Mouse (Mus musculus) midbrain, embryonic 10.5 days (tissue): ENCODE results near the gene AA467197. TPM values are rescaled to one million over a fixed set of nuclear protein-coding genes. Genes with fewer than 3 reads are reported as not detected.

Experiments
- DNase-seq: peaks from one replicate; pipeline ENCODE4 v3.0.0-alpha.2; 2017; ENCODE audit warnings: low spot score
- H3K27ac ChIP-seq: fragments of 300-500 bp; sonication (generic); replicated peaks from 2 replicates; pipeline ENCODE4 v1.5.1; 2016; ENCODE audit warnings: mild to moderate bottlenecking
- H3K27me3 ChIP-seq: fragments of 300-500 bp; sonication (generic); 2 replicates; pipeline ENCODE4 v1.6.1; 2016; ENCODE audit warnings: low read depth, mild to moderate bottlenecking; ENCODE audit not compliant: poor library complexity, severe bottlenecking
- H3K36me3 ChIP-seq: fragments of 300-500 bp; sonication (generic); 2 replicates; pipeline ENCODE4 v1.6.1; 2016; ENCODE audit warnings: mild to moderate bottlenecking, moderate library complexity
- H3K4me1 ChIP-seq: fragments of 300-500 bp; sonication (generic); 2 replicates; pipeline ENCODE4 v1.6.1; 2016
- H3K4me3 ChIP-seq: fragments of 300-500 bp; sonication (generic); 2 replicates; pipeline ENCODE4 v1.5.1; 2016; ENCODE audit warnings: mild to moderate bottlenecking, moderate library complexity
- H3K9me3 ChIP-seq: fragments of 300-500 bp; sonication (generic); replicated peaks from 2 replicates; pipeline ENCODE4 v1.6.1; 2016; ENCODE audit warnings: mild to moderate bottlenecking
- WGBS: fragments of 180-500 bp; shearing (Covaris S2); methylation state at CpG from one replicate; pipeline ENCODE4 v1.1.7; 2016; 5-methylcytosine and 5-hydroxymethylcytosine counted together
- polyA plus RNA-seq: library from polyadenylated mRNA; unstranded; fragments of >200 nt; fragmentation: Nextera tagmentation; extraction: Ambion mirVana; gene quantifications from 2 replicates; pipeline ENCODE4 v1.2.1, GENCODE M21; 2016

The AA467197 gene
- 0.35 and 0.41 TPM in 2 replicates for polyA plus RNA-seq

DNA sequence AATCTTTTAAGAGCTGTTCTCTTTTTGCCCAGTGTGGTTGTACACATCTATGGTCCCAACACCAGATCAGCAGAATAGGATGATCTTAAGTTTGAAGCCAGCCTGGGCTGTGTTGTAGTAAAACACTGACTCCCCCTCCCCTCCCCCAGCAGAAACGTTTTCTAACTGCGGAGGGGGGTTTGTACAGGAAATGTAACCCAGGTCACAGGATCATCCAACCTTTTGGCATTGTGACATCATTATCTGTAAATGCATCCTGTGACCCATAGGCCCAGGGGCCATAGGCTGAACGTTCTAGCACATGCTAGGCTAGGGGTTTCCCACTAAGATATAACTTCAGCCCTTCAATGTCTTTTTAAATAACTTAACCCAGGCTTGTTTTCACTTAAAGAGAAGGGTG is at the start of gene AA467197:
TSS of gene AA467197 (plus strand) at position 301 of the 400 bp plus-strand sequence.
- no peak for DNase-seq
- no peak within 1 kb of the TSS for H3K27ac ChIP-seq
- H3K36me3 ChIP-seq = peaks cover 27% of the 10 kb centered on the region
- no peaks in the 10 kb centered on the region for H3K9me3 ChIP-seq
- peaks cover 8% of the 10 kb centered on the region for H3K4me1 ChIP-seq
- peaks cover 32% of the 10 kb centered on the region for H3K27me3 ChIP-seq
- 74% methylated on average over 3 of the region's 3 CpGs for WGBS
- H3K4me3 ChIP-seq = peak within 1 kb of the TSS; percentile 58

- no peak for DNase-seq
- 0 out of 2 replicates have a peak, but pooled peaks cover 5% of the 10 kb centered on the region for H3K4me1 ChIP-seq
- no peaks in the 10 kb centered on the region for H3K27me3 ChIP-seq
- no peak overlapping the region for H3K4me3 ChIP-seq
- no peaks in the 10 kb centered on the region for H3K36me3 ChIP-seq
- H3K9me3 ChIP-seq = no peaks in the 10 kb centered on the region
- no peak overlapping the region for H3K27ac ChIP-seq
- WGBS = 87% methylated on average over 8 of the region's 8 CpGs
Measured at GRCm38 (mm10) chr2:122587861-122588519, 48.8 kb upstream of the AA467197 start.

DNA sequence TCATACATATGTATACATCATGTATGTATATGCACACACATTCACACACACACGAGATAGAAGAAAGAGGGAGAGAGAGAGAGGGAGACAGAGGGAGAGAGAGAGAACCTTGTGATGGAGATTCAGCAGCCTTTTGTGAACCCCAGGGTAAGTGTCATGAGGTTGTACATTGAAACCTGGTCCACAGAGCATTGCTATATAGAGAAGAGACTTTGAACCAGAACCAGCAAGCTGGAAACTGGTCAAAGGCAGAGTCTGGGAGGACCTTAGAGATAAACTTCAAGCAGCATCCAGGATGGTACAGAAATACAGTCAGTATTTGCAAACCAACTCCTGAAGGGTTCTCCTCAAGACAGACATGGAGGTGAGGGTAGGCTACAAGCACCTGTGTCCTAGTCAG is 46.4 kb upstream of the AA467197 start:
- Histone ChIP-seq H3K9me3 (no peaks in the 10 kb centered on the region), H3K27me3 (no peaks in the 10 kb centered on the region), H3K4me3 (no peak overlapping the region), H3K27ac (no peak overlapping the region), H3K36me3 (no peaks in the 10 kb centered on the region), H3K4me1 (0 out of 2 replicates have a peak, but pooled peaks cover 5% of the 10 kb centered on the region)
- DNase-seq = no peak
- WGBS = 82% methylated on average over 1 of the region's 1 CpGs

- no peak overlapping the region for H3K4me3 ChIP-seq
- 0 out of 2 replicates have a peak, but pooled peaks cover 5% of the 10 kb centered on the region for H3K4me1 ChIP-seq
- DNase-seq = no peak
- 74% methylated on average over 2 of the region's 2 CpGs for WGBS
- H3K27me3 ChIP-seq = no peaks in the 10 kb centered on the region
- H3K27ac ChIP-seq = no peak overlapping the region
- H3K36me3 ChIP-seq = no peaks in the 10 kb centered on the region
- no peaks in the 10 kb centered on the region for H3K9me3 ChIP-seq
Measured at GRCm38 (mm10) chr2:122591213-122591612, 45.6 kb upstream of the AA467197 start.

- Histone ChIP-seq H3K27me3 (no peaks in the 10 kb centered on the region), H3K4me3 (no peak overlapping the region), H3K27ac (no peak overlapping the region), H3K4me1 (0 out of 2 replicates have a peak, but pooled peaks cover 5% of the 10 kb centered on the region), H3K9me3 (no peaks in the 10 kb centered on the region), H3K36me3 (no peaks in the 10 kb centered on the region)
- 92% methylated on average over 16 of the region's 16 CpGs for WGBS
- DNase-seq = no peak
Measured at GRCm38 (mm10) chr2:122595461-122595860, 41.3 kb upstream of the AA467197 start.

- Histone ChIP-seq H3K36me3 (no peaks in the 10 kb centered on the region), H3K27me3 (no peaks in the 10 kb centered on the region), H3K27ac (no peak overlapping the region), H3K9me3 (no peaks in the 10 kb centered on the region), H3K4me1 (no peaks in the 10 kb centered on the region), H3K4me3 (no peak overlapping the region)
- no peak for DNase-seq
- 77% methylated on average over 2 of the region's 2 CpGs for WGBS
Measured at GRCm38 (mm10) chr2:122599736-122600135, 37.0 kb upstream of the AA467197 start.

- Histone ChIP-seq H3K9me3 (no peaks in the 10 kb centered on the region), H3K4me1 (no peaks in the 10 kb centered on the region), H3K4me3 (no peak overlapping the region), H3K36me3 (no peaks in the 10 kb centered on the region), H3K27me3 (no peaks in the 10 kb centered on the region), H3K27ac (no peak overlapping the region)
- 90% methylated on average over 2 of the region's 2 CpGs for WGBS
- no peak for DNase-seq
Measured at GRCm38 (mm10) chr2:122601354-122601753, 35.4 kb upstream of the AA467197 start.

DNA sequence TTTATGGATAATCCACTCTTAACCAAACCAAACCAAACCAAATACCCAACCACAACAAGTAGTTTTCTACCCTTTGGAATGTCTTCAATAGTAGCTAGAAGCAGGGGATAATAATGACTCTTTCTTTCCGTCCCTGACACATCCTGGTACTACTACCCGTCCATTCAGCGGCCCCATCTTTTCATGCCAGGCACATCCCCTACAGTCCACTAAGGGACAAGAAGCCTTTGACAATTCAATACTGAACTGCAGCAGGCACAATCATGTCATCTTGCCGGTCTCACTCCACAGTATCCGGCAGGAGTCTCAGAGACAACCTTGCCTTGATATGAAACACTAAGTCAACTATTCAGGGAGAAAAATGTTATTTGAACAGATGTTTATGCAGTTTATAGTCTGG is 31.0 kb upstream of the AA467197 start:
- no peaks in the 10 kb centered on the region for H3K9me3 ChIP-seq
- peaks cover 12% of the 10 kb centered on the region; the same call in 1 of the 2 replicates for H3K27me3 ChIP-seq
- no peak overlapping the region for H3K27ac ChIP-seq
- H3K4me1 ChIP-seq = peaks cover 4% of the 10 kb centered on the region
- 90% methylated on average over 5 of the region's 5 CpGs for WGBS
- no peaks in the 10 kb centered on the region for H3K36me3 ChIP-seq
- DNase-seq = no peak
- H3K4me3 ChIP-seq = no peak overlapping the region

- Histone ChIP-seq H3K4me3 (no peak overlapping the region), H3K9me3 (no peaks in the 10 kb centered on the region), H3K27ac (no peak overlapping the region), H3K27me3 (peaks cover 31% of the 10 kb centered on the region), H3K36me3 (no peaks in the 10 kb centered on the region), H3K4me1 (peaks cover 10% of the 10 kb centered on the region)
- 83% methylated on average over 9 of the region's 9 CpGs for WGBS
- DNase-seq = no peak
Measured at GRCm38 (mm10) chr2:122608820-122609219, 28.0 kb upstream of the AA467197 start.

DNA sequence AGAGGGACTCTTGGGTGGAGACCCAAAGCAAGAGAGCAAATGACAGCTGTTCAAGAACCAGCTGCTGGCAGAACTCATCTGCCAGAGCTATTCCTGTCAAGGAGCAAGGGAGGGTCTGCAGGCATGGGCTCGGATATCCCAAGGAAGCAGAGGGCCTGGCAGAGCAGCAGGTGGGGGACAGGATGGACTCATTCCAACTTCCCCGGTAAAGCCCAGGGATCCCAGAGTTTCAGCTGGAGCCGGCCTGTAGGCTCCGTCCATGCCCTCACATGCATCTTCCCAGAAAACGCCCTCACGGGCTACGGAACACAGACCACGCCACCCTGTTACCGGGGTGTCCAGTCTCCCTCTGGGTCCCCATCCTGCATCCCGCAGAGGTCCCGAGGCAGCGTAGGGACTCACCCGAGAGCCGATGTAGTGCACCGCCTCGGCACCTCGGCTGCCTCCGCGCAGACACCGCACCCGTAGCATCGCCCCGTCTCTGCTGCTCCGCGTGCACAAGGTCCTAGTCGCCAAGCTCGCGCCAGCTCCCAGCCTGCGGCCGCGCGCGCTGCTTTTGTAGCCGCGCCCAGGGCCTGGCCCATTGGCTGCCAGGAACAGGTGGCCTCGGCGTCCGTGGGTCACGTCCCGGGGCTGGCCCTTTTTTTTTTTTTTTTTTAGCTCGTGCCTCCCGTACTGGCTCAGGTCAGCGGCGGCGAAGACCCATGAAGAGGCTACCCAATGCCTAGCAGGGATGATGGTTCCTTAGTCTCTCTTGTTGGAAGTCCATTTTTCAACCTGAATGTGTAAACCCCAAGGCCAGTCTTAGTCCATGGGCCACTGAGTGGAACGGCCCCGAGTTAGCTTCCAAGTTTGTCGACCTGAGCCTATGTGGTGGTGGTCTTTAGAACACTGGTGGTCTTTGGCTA is 25.8 kb upstream of the AA467197 start, which contains the start of gene Gatm:
TSS of gene Gatm (minus strand) at position 558 of the 908 bp plus-strand sequence.
- peak within 1 kb of the TSS; percentile 71 for H3K4me3 ChIP-seq
- H3K27me3 ChIP-seq = peaks cover 31% of the 10 kb centered on the region
- no peaks in the 10 kb centered on the region for H3K9me3 ChIP-seq
- DNase-seq = peak; percentile 83
- no peaks in the 10 kb centered on the region for H3K36me3 ChIP-seq
- WGBS = 3% methylated on average over 48 of the region's 48 CpGs
- peak within 1 kb of the TSS; percentile 83 for H3K27ac ChIP-seq
- H3K4me1 ChIP-seq = peaks cover 10% of the 10 kb centered on the region

DNA sequence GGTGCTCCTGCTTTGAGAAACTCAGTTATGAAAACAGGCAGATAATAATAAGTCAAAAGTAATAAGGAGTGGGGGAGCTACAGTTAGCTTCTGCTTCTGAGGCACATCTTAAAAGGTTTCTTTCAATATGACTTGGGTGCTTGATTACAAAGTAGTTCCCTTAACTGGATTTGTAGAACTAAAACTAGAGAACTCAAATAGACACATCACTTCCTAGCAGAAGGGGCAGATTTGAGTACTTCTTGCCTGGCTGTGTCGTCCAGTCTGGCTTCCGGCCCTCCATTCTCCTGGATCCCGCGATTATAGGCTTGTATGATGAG is 25.2 kb upstream of the AA467197 start:
- 87% methylated on average over 4 of the region's 4 CpGs for WGBS
- Histone ChIP-seq H3K27me3 (peaks cover 31% of the 10 kb centered on the region), H3K4me3 (peak overlapping the region; percentile 71)

GRCm38 (mm10) chr2:122616237-122616636 is 20.5 kb upstream of the AA467197 start:
- 75% methylated on average over 6 of the region's 6 CpGs for WGBS
- Histone ChIP-seq H3K27me3 (peaks cover 18% of the 10 kb centered on the region), H3K36me3 (no peaks in the 10 kb centered on the region), H3K4me3 (no peak overlapping the region), H3K27ac (no peak overlapping the region), H3K4me1 (peaks cover 26% of the 10 kb centered on the region), H3K9me3 (no peaks in the 10 kb centered on the region)
- DNase-seq = no peak

More for the DNA sequence above, 25.2 kb upstream of the AA467197 start:
- no peak for DNase-seq
- no peaks in the 10 kb centered on the region for H3K36me3 ChIP-seq
- peak overlapping the region; percentile 83; the same call in 1 of the 2 replicates for H3K27ac ChIP-seq
- peaks cover 13% of the 10 kb centered on the region for H3K4me1 ChIP-seq
- no peaks in the 10 kb centered on the region for H3K9me3 ChIP-seq

DNA sequence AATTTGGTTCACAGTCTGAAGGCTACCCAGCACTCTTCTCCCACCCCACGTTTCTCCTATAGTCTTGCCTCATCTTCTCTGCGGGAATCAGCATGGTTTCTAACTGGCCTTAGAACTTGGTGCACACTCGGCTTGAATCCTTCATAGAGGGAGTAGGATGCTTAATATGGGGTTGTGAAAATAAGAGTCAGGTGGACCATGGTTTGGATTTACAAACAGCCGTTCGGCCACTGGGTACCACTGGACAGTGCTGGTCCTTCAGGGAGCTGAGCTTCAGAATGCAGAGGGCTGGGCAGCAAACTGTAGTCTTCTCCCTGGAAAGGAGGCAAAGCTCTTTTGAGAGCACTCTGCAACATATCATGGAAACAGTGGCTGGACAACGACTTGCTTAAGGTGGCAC is 19.0 kb upstream of the AA467197 start:
- Histone ChIP-seq H3K36me3 (no peaks in the 10 kb centered on the region), H3K27me3 (0 out of 2 replicates have a peak, but pooled peaks cover 4% of the 10 kb centered on the region), H3K27ac (peak overlapping the region; percentile 49; the same call in 1 of the 2 replicates), H3K9me3 (no peaks in the 10 kb centered on the region), H3K4me1 (peaks cover 24% of the 10 kb centered on the region), H3K4me3 (no peak overlapping the region)
- DNase-seq = no peak
- WGBS = 85% methylated on average over 6 of the region's 6 CpGs
